Mouse (Mus musculus) hindbrain, embryonic 10.5 days (tissue): Measurements from ENCODE around the gene Cdca7. TPM values are rescaled to one million over a fixed set of nuclear protein-coding genes. Genes with fewer than 3 reads are reported as not detected.

Source experiments
- DNase-seq: peaks from one replicate; pipeline ENCODE4 v3.0.0-alpha.2; 2017; ENCODE audit warnings: low spot score
- H3K27ac ChIP-seq: fragments of 300-500 bp; sonication (generic); 2 replicates; pipeline ENCODE4 v1.5.1; 2016; ENCODE audit warnings: mild to moderate bottlenecking, moderate library complexity
- H3K27me3 ChIP-seq: fragments of 300-500 bp; sonication (generic); 2 replicates; pipeline ENCODE4 v1.6.1; 2016; ENCODE audit warnings: mild to moderate bottlenecking; ENCODE audit not compliant: poor library complexity, insufficient read depth, severe bottlenecking
- H3K36me3 ChIP-seq: fragments of 300-500 bp; sonication (generic); 2 replicates; pipeline ENCODE4 v1.6.1; 2016; ENCODE audit warnings: mild to moderate bottlenecking, moderate library complexity
- H3K4me1 ChIP-seq: fragments of 300-500 bp; sonication (generic); replicated peaks from 2 replicates; pipeline ENCODE4 v1.6.1; 2016; ENCODE audit warnings: mild to moderate bottlenecking
- H3K4me3 ChIP-seq: fragments of 300-500 bp; sonication (generic); 2 replicates; pipeline ENCODE4 v1.5.1; 2016; ENCODE audit warnings: mild to moderate bottlenecking, moderate library complexity
- H3K9me3 ChIP-seq: fragments of 300-500 bp; sonication (generic); 2 replicates; pipeline ENCODE4 v1.6.1; 2016; ENCODE audit warnings: mild to moderate bottlenecking, moderate library complexity
- WGBS: fragments of 180-500 bp; shearing (Covaris S2); methylation state at CpG from one replicate; pipeline ENCODE4 v1.1.7; 2016; 5-methylcytosine and 5-hydroxymethylcytosine counted together
- polyA plus RNA-seq: library from polyadenylated mRNA; unstranded; fragments of >200 nt; fragmentation: Nextera tagmentation; extraction: Ambion mirVana; gene quantifications from 2 replicates; pipeline ENCODE4 v1.2.1, GENCODE M21; 2016

Cdca7 gene
- polyA plus RNA-seq, 1 experiment from 2014 or later = 163 TPM

- DNase-seq = no peak
- WGBS = 74% methylated on average over 16 of the region's 16 CpGs
Measured at GRCm38 (mm10) chr2:72471415-72472070, 4.4 kb upstream of the Cdca7 start.

GRCm38 (mm10) chr2:72474531-72475287 is 1.2 kb upstream of the Cdca7 start:
- Histone ChIP-seq H3K9me3 (no peaks in the 10 kb centered on the region), H3K27me3 (peaks cover 23% of the 10 kb centered on the region), H3K4me1 (peaks cover 49% of the 10 kb centered on the region), H3K4me3 (peak overlapping the region; percentile 88), H3K27ac (peak overlapping the region; percentile 99), H3K36me3 (peaks cover 14% of the 10 kb centered on the region)
- 26% methylated on average over 7 of the region's 7 CpGs for WGBS
- peak; percentile 57 for DNase-seq

More at GRCm38 (mm10) chr2:72471415-72472070, 4.4 kb upstream of the Cdca7 start:
- Histone ChIP-seq H3K9me3 (no peaks in the 10 kb centered on the region), H3K4me3 (no peak overlapping the region), H3K36me3 (no peaks in the 10 kb centered on the region), H3K4me1 (peaks cover 19% of the 10 kb centered on the region), H3K27ac (no peak overlapping the region), H3K27me3 (peaks cover 23% of the 10 kb centered on the region)

- WGBS = under 1% methylated on average over 7 of the region's 7 CpGs
- Histone ChIP-seq H3K9me3 (no peaks in the 10 kb centered on the region), H3K4me3 (peak overlapping the region; percentile 88), H3K4me1 (peaks cover 55% of the 10 kb centered on the region), H3K36me3 (peaks cover 21% of the 10 kb centered on the region), H3K27me3 (peaks cover 23% of the 10 kb centered on the region), H3K27ac (peak overlapping the region; percentile 99)
- DNase-seq = no peak
Measured at GRCm38 (mm10) chr2:72475423-72475796, 549 bp upstream of the Cdca7 start.

GRCm38 (mm10) chr2:72476486-72477211 is 690 bp downstream of the Cdca7 start:
- WGBS = under 1% methylated on average over 53 of the region's 53 CpGs
- H3K27ac ChIP-seq = peak overlapping the region; percentile 99
- peaks cover 55% of the 10 kb centered on the region for H3K4me1 ChIP-seq
- peaks cover 23% of the 10 kb centered on the region for H3K27me3 ChIP-seq
- DNase-seq = peak; percentile 61
- no peaks in the 10 kb centered on the region for H3K9me3 ChIP-seq
- H3K4me3 ChIP-seq = peak overlapping the region; percentile 88
- peaks cover 34% of the 10 kb centered on the region for H3K36me3 ChIP-seq

GRCm38 (mm10) chr2:72477221-72477620 is 1.3 kb downstream of the Cdca7 start:
- H3K36me3 ChIP-seq = peaks cover 39% of the 10 kb centered on the region
- 3% methylated on average over 11 of the region's 11 CpGs for WGBS
- peaks cover 55% of the 10 kb centered on the region for H3K4me1 ChIP-seq
- peaks cover 23% of the 10 kb centered on the region for H3K27me3 ChIP-seq
- H3K27ac ChIP-seq = peak overlapping the region; percentile 99
- no peak for DNase-seq
- H3K4me3 ChIP-seq = peak overlapping the region; percentile 88
- no peaks in the 10 kb centered on the region for H3K9me3 ChIP-seq

- peaks cover 15% of the 10 kb centered on the region for H3K27me3 ChIP-seq
- H3K4me1 ChIP-seq = peaks cover 55% of the 10 kb centered on the region
- DNase-seq = no peak
- H3K27ac ChIP-seq = peak overlapping the region; percentile 23; the same call in 1 of the 2 replicates
- WGBS = 83% methylated on average over 4 of the region's 4 CpGs
- H3K36me3 ChIP-seq = peaks cover 49% of the 10 kb centered on the region
- H3K4me3 ChIP-seq = peak overlapping the region; percentile 88
- no peaks in the 10 kb centered on the region for H3K9me3 ChIP-seq
Measured at GRCm38 (mm10) chr2:72478176-72478575, 2.2 kb downstream of the Cdca7 start.

- H3K27me3 ChIP-seq = peaks cover 9% of the 10 kb centered on the region
- peaks cover 56% of the 10 kb centered on the region for H3K36me3 ChIP-seq
- H3K9me3 ChIP-seq = no peaks in the 10 kb centered on the region
- peak overlapping the region; percentile 9 for H3K4me3 ChIP-seq
- H3K27ac ChIP-seq = no peak overlapping the region
- H3K4me1 ChIP-seq = peaks cover 53% of the 10 kb centered on the region
- 78% methylated on average over 13 of the region's 13 CpGs for WGBS
- no peak for DNase-seq
Measured at GRCm38 (mm10) chr2:72478921-72479320, 3.0 kb downstream of the Cdca7 start.

GRCm38 (mm10) chr2:72479818-72480217 is 3.9 kb downstream of the Cdca7 start:
- H3K9me3 ChIP-seq = no peaks in the 10 kb centered on the region
- 93% methylated on average over 9 of the region's 9 CpGs for WGBS
- H3K4me3 ChIP-seq = no peak overlapping the region
- no peak overlapping the region for H3K27ac ChIP-seq
- H3K36me3 ChIP-seq = peaks cover 65% of the 10 kb centered on the region
- peaks cover 46% of the 10 kb centered on the region for H3K4me1 ChIP-seq
- 0 out of 2 replicates have a peak, but pooled peaks cover under 1% of the 10 kb centered on the region for H3K27me3 ChIP-seq
- DNase-seq = no peak

GRCm38 (mm10) chr2:72491650-72492049 is 15.7 kb downstream of the Cdca7 start:
- H3K4me1 ChIP-seq = peaks cover 3% of the 10 kb centered on the region; the same call in 1 of the 2 replicates
- peaks cover 8% of the 10 kb centered on the region for H3K27me3 ChIP-seq
- 59% methylated on average over 7 of the region's 7 CpGs for WGBS
- H3K4me3 ChIP-seq = no peak overlapping the region
- peaks cover 12% of the 10 kb centered on the region for H3K36me3 ChIP-seq
- H3K27ac ChIP-seq = no peak overlapping the region
- H3K9me3 ChIP-seq = no peaks in the 10 kb centered on the region
- DNase-seq = no peak

- Histone ChIP-seq H3K36me3 (no peaks in the 10 kb centered on the region), H3K27me3 (peaks cover 22% of the 10 kb centered on the region), H3K4me1 (peaks cover 3% of the 10 kb centered on the region; the same call in 1 of the 2 replicates), H3K4me3 (no peak overlapping the region), H3K9me3 (no peaks in the 10 kb centered on the region), H3K27ac (no peak overlapping the region)
- WGBS = 56% methylated on average over 14 of the region's 14 CpGs
- no peak for DNase-seq
Measured at GRCm38 (mm10) chr2:72493039-72493438, 17.1 kb downstream of the Cdca7 start.

- H3K9me3 ChIP-seq = no peaks in the 10 kb centered on the region
- H3K4me3 ChIP-seq = peak overlapping the region; percentile 42
- no peaks in the 10 kb centered on the region for H3K36me3 ChIP-seq
- H3K27me3 ChIP-seq = peaks cover 76% of the 10 kb centered on the region
- H3K27ac ChIP-seq = peak overlapping the region; percentile 64; the same call in 1 of the 2 replicates
- H3K4me1 ChIP-seq = peaks cover 28% of the 10 kb centered on the region
- WGBS = 3% methylated on average over 23 of the region's 23 CpGs
- DNase-seq = peak; percentile 33
Measured at GRCm38 (mm10) chr2:72499074-72499721, 23.2 kb downstream of the Cdca7 start.

GRCm38 (mm10) chr2:72499782-72500411 is 23.9 kb downstream of the Cdca7 start:
- 13% methylated on average over 8 of the region's 8 CpGs for WGBS
- H3K27me3 ChIP-seq = peaks cover 76% of the 10 kb centered on the region
- H3K9me3 ChIP-seq = no peaks in the 10 kb centered on the region
- DNase-seq = peak; percentile 31
- peak overlapping the region; percentile 42 for H3K4me3 ChIP-seq
- peaks cover 28% of the 10 kb centered on the region for H3K4me1 ChIP-seq
- no peaks in the 10 kb centered on the region for H3K36me3 ChIP-seq
- no peak overlapping the region for H3K27ac ChIP-seq
